Mouse (Mus musculus): Measurements from ENCODE around the gene Upf1. TPM values are rescaled to one million over a fixed set of nuclear protein-coding genes. Genes with fewer than 3 reads are reported as not detected.
A peak's percentile ranks its signal among the peaks of the same experiment; 100 is the strongest.

Gene Upf1
- polyA plus RNA-seq, 1 experiment from 2014 or later: 19.3 TPM

DNA sequence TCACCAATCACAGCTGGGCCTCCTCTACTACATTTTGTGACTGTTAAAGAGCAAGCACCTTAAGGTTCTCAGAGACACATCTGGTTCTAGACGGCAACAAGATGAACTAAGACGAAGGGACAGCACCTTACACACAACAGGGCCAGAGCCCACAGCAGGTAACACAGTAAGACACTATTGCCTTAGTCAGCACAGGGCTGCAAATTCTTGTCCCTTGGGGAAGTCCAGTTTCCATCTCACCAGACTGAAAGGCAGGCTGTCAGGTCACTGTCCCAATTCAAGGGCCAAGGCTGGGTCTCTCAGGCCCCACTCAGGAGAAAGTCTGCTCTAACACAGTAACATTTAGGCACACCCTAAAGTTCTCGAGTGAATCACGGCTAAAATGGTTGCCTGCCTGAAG, 5.6 kb downstream of the Upf1 start:
- Histone ChIP-seq H3K27ac (no peak overlapping the region), H3K79me2 (ENCODE audit: inconsistent target) (peaks cover 100% of the 10 kb centered on the region), H3K4me3 (ENCODE audit: inconsistent target) (no peak overlapping the region), H3K36me3 (ENCODE audit: inconsistent target) (0 out of 2 replicates have a peak, but pooled peaks cover 6% of the 10 kb centered on the region)
- WGBS (ENCODE audit: missing documents): 84% methylated on average over 4 of the region's 4 CpGs

- H3K27ac ChIP-seq: no peak overlapping the region
- WGBS (ENCODE audit: missing documents): 70% methylated on average over 2 of the region's 2 CpGs
- peaks cover 93% of the 10 kb centered on the region for H3K79me2 ChIP-seq (ENCODE audit: inconsistent target)
- no peak overlapping the region for H3K4me3 ChIP-seq (ENCODE audit: inconsistent target)
- peaks cover 29% of the 10 kb centered on the region for H3K36me3 ChIP-seq (ENCODE audit: inconsistent target)
These were observed 8.8 kb downstream of the Upf1 start for GRCm38 (mm10) chr8:70344279-70344678.

DNA sequence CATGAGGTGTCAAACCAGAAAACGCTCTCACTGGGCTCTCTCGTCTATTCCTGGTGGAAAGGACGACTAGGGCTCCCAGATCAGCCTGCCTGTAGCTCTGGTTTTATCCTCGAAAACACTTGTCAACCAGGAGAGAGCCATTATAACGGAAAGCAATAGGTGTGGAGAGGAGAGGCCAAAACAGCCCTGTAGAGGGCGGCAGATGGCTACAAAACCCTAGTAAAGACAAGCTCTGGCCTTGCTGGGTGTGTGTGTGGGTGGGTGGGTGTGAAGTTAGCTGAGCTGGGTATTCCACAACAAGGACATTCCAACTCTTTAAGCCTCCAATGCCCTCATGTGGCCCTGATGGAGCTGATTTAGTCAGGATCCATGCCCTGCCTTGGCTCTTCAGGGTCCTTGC, 9.4 kb downstream of the Upf1 start:
- no peak overlapping the region for H3K27ac ChIP-seq
- 76% methylated on average over 6 of the region's 6 CpGs for WGBS (ENCODE audit: missing documents)

GRCm38 (mm10) chr8:70343076-70343475, 10.0 kb downstream of the Upf1 start:
- WGBS (ENCODE audit: missing documents): 94% methylated on average over 6 of the region's 7 CpGs
- Histone ChIP-seq H3K4me3 (ENCODE audit: inconsistent target) (no peak overlapping the region), H3K79me2 (ENCODE audit: inconsistent target) (peaks cover 81% of the 10 kb centered on the region), H3K36me3 (ENCODE audit: inconsistent target) (peaks cover 41% of the 10 kb centered on the region), H3K27ac (no peak overlapping the region; the same call in 1 of the 2 replicates)

More for the DNA sequence above, 9.4 kb downstream of the Upf1 start:
- Histone ChIP-seq H3K36me3 (ENCODE audit: inconsistent target) (peaks cover 35% of the 10 kb centered on the region), H3K79me2 (ENCODE audit: inconsistent target) (peaks cover 87% of the 10 kb centered on the region), H3K4me3 (ENCODE audit: inconsistent target) (no peak overlapping the region)

DNA sequence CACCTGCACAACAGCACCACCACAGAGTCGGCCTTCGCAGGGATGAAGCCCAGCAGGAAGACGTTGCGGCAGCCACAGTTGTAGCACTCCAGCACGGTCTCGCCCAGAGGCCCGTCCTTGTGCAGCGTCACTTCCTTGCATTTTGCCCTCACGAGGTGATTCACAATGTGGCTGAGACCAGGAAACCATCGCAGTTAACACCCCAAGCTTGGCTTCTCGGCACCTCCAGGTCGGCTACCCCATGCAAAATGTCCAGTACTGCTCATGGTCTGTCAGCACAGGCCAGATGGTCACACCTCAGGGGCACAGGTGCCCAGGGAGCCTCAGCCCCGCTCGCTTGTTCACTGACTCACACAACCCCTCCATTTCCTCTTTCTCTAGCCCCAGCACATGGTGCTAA, 11.1 kb downstream of the Upf1 start:
- Histone ChIP-seq H3K36me3 (ENCODE audit: inconsistent target) (peaks cover 51% of the 10 kb centered on the region), H3K79me2 (ENCODE audit: inconsistent target) (peaks cover 71% of the 10 kb centered on the region), H3K27ac (peak overlapping the region; percentile 59), H3K4me3 (ENCODE audit: inconsistent target) (no peak overlapping the region)
- 46% methylated on average over 13 of the region's 14 CpGs for WGBS (ENCODE audit: missing documents)

- H3K36me3 ChIP-seq (ENCODE audit: inconsistent target): peaks cover 65% of the 10 kb centered on the region
- H3K27ac ChIP-seq: no peak overlapping the region
- H3K79me2 ChIP-seq (ENCODE audit: inconsistent target): peaks cover 57% of the 10 kb centered on the region
- no peak overlapping the region for H3K4me3 ChIP-seq (ENCODE audit: inconsistent target)
- WGBS (ENCODE audit: missing documents): 93% methylated on average over 5 of the region's 7 CpGs
These were observed 12.4 kb downstream of the Upf1 start for GRCm38 (mm10) chr8:70340659-70341058.

DNA sequence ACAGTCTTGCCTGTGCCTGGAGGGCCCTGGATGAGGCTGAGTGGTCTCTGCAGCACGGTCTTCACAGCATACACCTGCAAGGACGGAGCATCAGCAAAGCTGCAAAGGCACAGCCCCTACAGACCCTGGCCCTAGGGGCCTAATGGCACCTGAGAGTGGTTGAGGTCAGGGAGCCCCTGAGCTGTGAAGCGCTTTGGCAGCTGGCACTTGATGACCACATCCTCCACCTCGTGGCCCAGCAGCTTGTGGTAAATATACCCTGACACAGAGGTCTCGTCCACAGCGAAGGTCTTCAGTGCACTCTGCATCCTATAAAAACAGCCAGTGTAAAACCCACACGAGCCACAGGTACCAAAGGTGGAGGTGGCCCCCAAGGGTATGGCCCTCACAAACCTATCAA, 14.1 kb downstream of the Upf1 start:
- peaks cover 40% of the 10 kb centered on the region for H3K79me2 ChIP-seq (ENCODE audit: inconsistent target)
- no peak overlapping the region for H3K4me3 ChIP-seq (ENCODE audit: inconsistent target)
- H3K27ac ChIP-seq: no peak overlapping the region
- WGBS (ENCODE audit: missing documents): 83% methylated on average over 7 of the region's 7 CpGs
- H3K36me3 ChIP-seq (ENCODE audit: inconsistent target): peaks cover 82% of the 10 kb centered on the region

- H3K27ac ChIP-seq: no peak overlapping the region
- no peak overlapping the region for H3K4me3 ChIP-seq (ENCODE audit: inconsistent target)
- H3K36me3 ChIP-seq (ENCODE audit: inconsistent target): peaks cover 56% of the 10 kb centered on the region
- no peaks in the 10 kb centered on the region for H3K79me2 ChIP-seq (ENCODE audit: inconsistent target)
- 95% methylated on average over 6 of the region's 6 CpGs for WGBS (ENCODE audit: missing documents)
These were observed 20.2 kb downstream of the Upf1 start for GRCm38 (mm10) chr8:70332878-70333202.

GRCm38 (mm10) chr8:70332070-70332877, 20.8 kb downstream of the Upf1 start:
- Histone ChIP-seq H3K79me2 (ENCODE audit: inconsistent target) (no peaks in the 10 kb centered on the region), H3K27ac (no peak overlapping the region), H3K36me3 (ENCODE audit: inconsistent target) (peaks cover 50% of the 10 kb centered on the region), H3K4me3 (ENCODE audit: inconsistent target) (no peak overlapping the region)
- 87% methylated on average over 41 of the region's 41 CpGs for WGBS (ENCODE audit: missing documents)

GRCm38 (mm10) chr8:70331526-70331925, 21.6 kb downstream of the Upf1 start:
- Histone ChIP-seq H3K79me2 (ENCODE audit: inconsistent target) (no peaks in the 10 kb centered on the region), H3K27ac (no peak overlapping the region), H3K36me3 (ENCODE audit: inconsistent target) (peaks cover 43% of the 10 kb centered on the region), H3K4me3 (ENCODE audit: inconsistent target) (no peak overlapping the region)
- WGBS (ENCODE audit: missing documents): 94% methylated on average over 18 of the region's 19 CpGs

- 84% methylated on average over 52 of the region's 53 CpGs for WGBS (ENCODE audit: missing documents)
- Histone ChIP-seq H3K36me3 (ENCODE audit: inconsistent target) (peaks cover 36% of the 10 kb centered on the region), H3K27ac (no peak overlapping the region), H3K4me3 (ENCODE audit: inconsistent target) (no peak overlapping the region), H3K79me2 (ENCODE audit: inconsistent target) (no peaks in the 10 kb centered on the region)
These were observed 22.2 kb downstream of the Upf1 start for GRCm38 (mm10) chr8:70330741-70331364.

GRCm38 (mm10) chr8:70329835-70330740, 23.0 kb downstream of the Upf1 start:
- WGBS (ENCODE audit: missing documents): 41% methylated on average over 45 of the region's 45 CpGs
- no peak overlapping the region for H3K4me3 ChIP-seq (ENCODE audit: inconsistent target)
- H3K36me3 ChIP-seq (ENCODE audit: inconsistent target): peaks cover 29% of the 10 kb centered on the region
- H3K27ac ChIP-seq: no peak overlapping the region
- no peaks in the 10 kb centered on the region for H3K79me2 ChIP-seq (ENCODE audit: inconsistent target)

- peaks cover 21% of the 10 kb centered on the region for H3K36me3 ChIP-seq (ENCODE audit: inconsistent target)
- H3K4me3 ChIP-seq (ENCODE audit: inconsistent target): no peak within 1 kb of the TSS
- WGBS (ENCODE audit: missing documents): 62% methylated on average over 14 of the region's 14 CpGs
- H3K79me2 ChIP-seq (ENCODE audit: inconsistent target): no peaks in the 10 kb centered on the region
- H3K27ac ChIP-seq: no peak within 1 kb of the TSS
These were observed 23.8 kb downstream of the Upf1 start, which contains the start of gene Gdf1 for GRCm38 (mm10) chr8:70329124-70329834. Gene Gdf1 (plus strand): TSS chr8:70329817.

- Histone ChIP-seq H3K36me3 (ENCODE audit: inconsistent target) (peaks cover 3% of the 10 kb centered on the region; the same call in 1 of the 2 replicates), H3K4me3 (ENCODE audit: inconsistent target) (no peak overlapping the region), H3K27ac (no peak overlapping the region), H3K79me2 (ENCODE audit: inconsistent target) (no peaks in the 10 kb centered on the region)
- 96% methylated on average over 6 of the region's 6 CpGs for WGBS (ENCODE audit: missing documents)
These were observed 25.6 kb downstream of the Upf1 start for GRCm38 (mm10) chr8:70327512-70327911.

Data from macrophage (primary cell).